In the genomic region with DNA sequence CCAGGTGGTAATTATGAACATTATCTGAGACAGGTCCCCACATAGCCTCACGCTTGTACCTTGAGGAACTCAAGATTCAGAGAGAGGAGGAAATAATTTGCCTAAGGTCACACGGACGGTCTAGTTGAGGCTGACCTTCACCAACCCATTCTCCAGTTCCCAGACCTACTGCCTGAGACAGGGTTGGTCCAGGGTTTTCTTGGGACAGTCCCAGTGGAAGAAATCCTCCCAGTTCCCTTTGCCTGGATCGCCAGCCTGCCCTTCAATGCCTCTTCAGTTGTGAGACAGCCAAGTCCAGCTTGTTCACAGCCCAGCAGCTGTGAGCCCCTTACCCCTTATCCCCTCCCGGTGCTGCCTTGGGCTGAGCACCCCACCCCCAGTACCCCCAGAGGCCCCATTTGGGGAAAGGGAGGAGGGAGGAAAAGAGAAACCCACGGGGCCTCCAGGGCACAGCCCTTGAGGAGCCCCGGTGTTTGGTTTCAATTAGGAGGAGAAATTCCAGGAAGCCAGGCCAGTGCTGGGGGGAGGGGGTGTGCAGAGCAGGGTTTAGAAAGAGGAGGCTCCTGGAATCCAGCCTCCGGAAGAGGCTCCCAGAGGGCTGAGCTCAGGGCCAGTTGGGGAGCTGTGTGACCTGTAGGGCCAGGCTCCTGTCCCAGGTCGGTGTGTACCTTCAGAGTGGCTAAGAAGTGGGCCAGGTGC, we compare ENCODE assay signal across 8 mouse cellular contexts. TPM values are rescaled to one million over a fixed set of nuclear protein-coding genes. Genes with fewer than 3 reads are reported as not detected.
DNase-seq lines count a peak whose midpoint lies in the region; ATAC-seq and TF ChIP-seq lines count a peak whose summit lies in the region.

No protein-coding gene starts in this region.

- TF ChIP-seq CTCF in liver, adult 2 months (IDR thresholded peaks at IDR 0.05; ENCODE audit: low read depth, low read length) = no peak

- peak; percentile 60; the same call in 1 of the 2 replicates for ATAC-seq in forebrain, embryonic 16.5 days
- peak; percentile 39; the same call in 1 of the 2 replicates for ATAC-seq in hindbrain, embryonic 13.5 days (ENCODE audit: low FRiP score)
- peak; percentile 68; the same call in 1 of the 2 replicates for ATAC-seq in neural tube, embryonic 13.5 days (ENCODE audit: low read depth)

- no peak overlapping the region; the same call in 1 of the 2 replicates for H3K4me2 ChIP-seq in forebrain, embryonic 16.5 days (ENCODE audit: low read length)
- H3K4me2 ChIP-seq in hindbrain, embryonic 13.5 days = no peak overlapping the region
- peak overlapping the region; percentile 27 for H3K4me2 ChIP-seq in neural tube, embryonic 13.5 days

- peak; percentile 24 for DNase-seq in thymus, postnatal 4 days
- DNase-seq in thymus, postnatal 14 days = no peak
- peak; percentile 62 for DNase-seq in liver, adult 2 months (ENCODE audit: extremely low read depth, low read depth, low spot score)
- DNase-seq in natural killer cell, adult 2 months (ENCODE audit: low spot score in 2 of 2) = no peak
- no peak for DNase-seq in spleen, adult 18-20 months

- H3K9me3 ChIP-seq in forebrain, embryonic 16.5 days (ENCODE audit: control insufficient read depth, low read length) = no peaks in the 10 kb centered on the region
- H3K9me3 ChIP-seq in hindbrain, embryonic 13.5 days = no peaks in the 10 kb centered on the region
- H3K9me3 ChIP-seq in neural tube, embryonic 13.5 days = no peaks in the 10 kb centered on the region

- 18% methylated on average over 9 of the region's 9 CpGs for WGBS in forebrain, embryonic 16.5 days
- 24% methylated on average over 9 of the region's 9 CpGs for WGBS in hindbrain, embryonic 13.5 days
- WGBS in liver, adult 2 months = 30% methylated on average over 9 of the region's 9 CpGs
- 20% methylated on average over 9 of the region's 9 CpGs for WGBS in neural tube, embryonic 13.5 days

- H3K4me1 ChIP-seq in forebrain, embryonic 16.5 days (replicated peaks; ENCODE audit: control insufficient read depth, insufficient read depth, low read length) = peaks cover 17% of the 10 kb centered on the region
- peaks cover 25% of the 10 kb centered on the region for H3K4me1 ChIP-seq in hindbrain, embryonic 13.5 days (replicated peaks)
- peaks cover 11% of the 10 kb centered on the region for H3K4me1 ChIP-seq in liver, adult 2 months (ENCODE audit: control insufficient read depth, insufficient read depth, low read length)
- H3K4me1 ChIP-seq in neural tube, embryonic 13.5 days (replicated peaks) = peaks cover 20% of the 10 kb centered on the region

- no peak overlapping the region for H3K4me3 ChIP-seq in forebrain, embryonic 16.5 days (replicated peaks; ENCODE audit: low read length)
- H3K4me3 ChIP-seq in hindbrain, embryonic 13.5 days = no peak overlapping the region
- no peak overlapping the region for H3K4me3 ChIP-seq in liver, adult 2 months (ENCODE audit: insufficient read depth, low read depth, low read length)
- H3K4me3 ChIP-seq in neural tube, embryonic 13.5 days = no peak overlapping the region

- H3K79me2 ChIP-seq in liver, adult 2 months (ENCODE audit: control insufficient read depth, insufficient read depth, low read length) = no peaks in the 10 kb centered on the region

- H3K27ac ChIP-seq in forebrain, embryonic 16.5 days (ENCODE audit: low read length) = no peak overlapping the region
- H3K27ac ChIP-seq in hindbrain, embryonic 13.5 days = peak overlapping the region; percentile 58; the same call in 1 of the 2 replicates
- peak overlapping the region; percentile 64 for H3K27ac ChIP-seq in liver, adult 2 months (replicated peaks; ENCODE audit: insufficient read depth, low read depth, low read length)
- peak overlapping the region; percentile 70 for H3K27ac ChIP-seq in neural tube, embryonic 13.5 days (replicated peaks)

- H3K36me3 ChIP-seq in forebrain, embryonic 16.5 days (ENCODE audit: control insufficient read depth, insufficient read depth) = no peaks in the 10 kb centered on the region
- no peaks in the 10 kb centered on the region for H3K36me3 ChIP-seq in hindbrain, embryonic 13.5 days
- no peaks in the 10 kb centered on the region for H3K36me3 ChIP-seq in liver, adult 2 months (ENCODE audit: control insufficient read depth, insufficient read depth, low read length)
- H3K36me3 ChIP-seq in neural tube, embryonic 13.5 days = no peaks in the 10 kb centered on the region

- no peaks in the 10 kb centered on the region for H3K27me3 ChIP-seq in forebrain, embryonic 16.5 days (replicated peaks; ENCODE audit: control insufficient read depth, insufficient read depth, low read length)
- H3K27me3 ChIP-seq in hindbrain, embryonic 13.5 days = no peaks in the 10 kb centered on the region
- no peaks in the 10 kb centered on the region for H3K27me3 ChIP-seq in liver, adult 2 months (ENCODE audit: control insufficient read depth, insufficient read depth, low read length)
- H3K27me3 ChIP-seq in neural tube, embryonic 13.5 days = no peaks in the 10 kb centered on the region

- no peak overlapping the region for H3K9ac ChIP-seq in forebrain, embryonic 16.5 days (replicated peaks; ENCODE audit: low read depth, low read length)
- H3K9ac ChIP-seq in hindbrain, embryonic 13.5 days = no peak overlapping the region
- H3K9ac ChIP-seq in liver, adult 2 months (ENCODE audit: low read depth, low read length) = peak overlapping the region; percentile 2; the same call in 1 of the 2 replicates
- no peak overlapping the region for H3K9ac ChIP-seq in neural tube, embryonic 13.5 days

- TF ChIP-seq POLR2A in liver, adult 2 months (IDR thresholded peaks at IDR 0.05; ENCODE audit: extremely low read depth, insufficient read depth, low read length) = no peak

RNA-seq across cellular contexts. Expression of gene Acot11, which starts 42.9 kb away (rescaled TPM):
- polyA plus RNA-seq in forebrain, embryonic 16.5 days (2015; fragmentation: Nextera tagmentation; extraction: Ambion mirVana) = 1.1 and 1.5 TPM in 2 replicates
- 1.3 and 1.5 TPM in 2 replicates for polyA plus RNA-seq in hindbrain, embryonic 13.5 days (2015; fragmentation: Nextera tagmentation; extraction: Ambion mirVana)
- total RNA-seq in liver, adult 2 months (2014; rRNA removed) = 1.8 and 4.8 TPM in 2 replicates
- 6.3 and 14.3 TPM in 2 replicates for polyA plus RNA-seq in liver, adult 2 months (2012; rRNA removed)
- polyA plus RNA-seq in neural tube, embryonic 13.5 days (2015; fragmentation: Nextera tagmentation; extraction: Ambion mirVana) = 1.5 and 1.7 TPM in 2 replicates

Comparison
In these comparisons a context has a peak if more than half of its experiments do, and no peak if none do; other contexts are left out.
1. DNase-seq: peak in thymus, postnatal 4 days (single experiment) and liver, adult 2 months (single experiment); none in thymus, postnatal 14 days (single experiment), natural killer cell, adult 2 months (0 of 2) and spleen, adult 18-20 months (0 of 2).
2. Peak in every context shown above with its lines, with median percentiles within 50 percentile points of each other: ATAC-seq.